Mouse (Mus musculus) stomach, embryonic 14.5 days (tissue): Measurements from ENCODE around the gene Gpx3. TPM values are rescaled to one million over a fixed set of nuclear protein-coding genes. Genes with fewer than 3 reads are reported as not detected.

Experiments used
- ATAC-seq: fragments of 200-750 bp; cut with Nextera tagmentation; 2 replicates; pipeline ENCODE4 v1.8.0; 2017; ENCODE audit warnings: low read depth, moderate TSS enrichment; ENCODE audit not compliant: insufficient number of reproducible peaks, insufficient read depth, low FRiP score
- H3K27ac ChIP-seq: fragments of 300-500 bp; sonication (generic); 2 replicates; pipeline ENCODE4 v1.5.1; 2014; ENCODE audit warnings: mild to moderate bottlenecking, low read length, moderate library complexity, mixed read lengths
- H3K27me3 ChIP-seq: fragments of 300-500 bp; sonication (generic); 2 replicates; pipeline ENCODE4 v1.6.1; 2014; ENCODE audit warnings: low read length, control low read depth, mixed read lengths; ENCODE audit not compliant: control insufficient read depth, insufficient read depth
- H3K36me3 ChIP-seq: fragments of 300-500 bp; sonication (generic); 2 replicates; pipeline ENCODE4 v1.6.1; 2014; ENCODE audit warnings: mild to moderate bottlenecking, control low read depth, low read length, moderate library complexity, mixed read lengths; ENCODE audit not compliant: control insufficient read depth, insufficient read depth
- H3K4me1 ChIP-seq: fragments of 300-500 bp; sonication (generic); 2 replicates; pipeline ENCODE4 v1.6.1; 2014; ENCODE audit warnings: low read length, control low read depth, mixed read lengths; ENCODE audit not compliant: control insufficient read depth, insufficient read depth
- H3K4me2 ChIP-seq: fragments of 300-500 bp; sonication (generic); replicated peaks from 2 replicates; pipeline ENCODE4 v1.6.1; 2014; ENCODE audit warnings: low read depth, low read length, control low read depth
- H3K4me3 ChIP-seq: fragments of 300-500 bp; sonication (generic); 2 replicates; pipeline ENCODE4 v1.5.1; 2014; ENCODE audit warnings: low read depth, low read length, control low read depth
- H3K9ac ChIP-seq: fragments of 300-500 bp; sonication (generic); replicated peaks from 2 replicates; pipeline ENCODE4 v1.6.1; 2014; ENCODE audit warnings: low read depth, mild to moderate bottlenecking, control low read depth, low read length, moderate library complexity, mixed read lengths
- H3K9me3 ChIP-seq: fragments of 300-500 bp; sonication (generic); 2 replicates; pipeline ENCODE4 v1.6.1; 2016; ENCODE audit warnings: low read depth, low read length, control low read depth; ENCODE audit not compliant: control insufficient read depth
- WGBS: fragments of 180-500 bp; shearing (Covaris S2); extraction: QIAGEN DNeasy Blood & Tissue Kit; methylation state at CpG from one replicate; pipeline ENCODE4 v1.1.7; 2014; 5-methylcytosine and 5-hydroxymethylcytosine counted together
- polyA plus RNA-seq: library from polyadenylated mRNA; unstranded; fragments of >200 nt; fragmentation: Nextera tagmentation; extraction: Ambion mirVana; gene quantifications from 2 replicates; pipeline ENCODE4 v1.2.1, GENCODE M21; 2014

The Gpx3 gene
- polyA plus RNA-seq, 1 experiment from 2014 or later = 202 TPM

- Histone ChIP-seq H3K36me3 (peaks cover 16% of the 10 kb centered on the region; the same call in 1 of the 2 replicates), H3K27ac (no peak overlapping the region), H3K9ac (no peak overlapping the region), H3K4me2 (no peak overlapping the region), H3K4me3 (no peak overlapping the region), H3K27me3 (no peaks in the 10 kb centered on the region), H3K4me1 (no peaks in the 10 kb centered on the region), H3K9me3 (no peaks in the 10 kb centered on the region)
- no peak for ATAC-seq
- 93% methylated on average over 5 of the region's 5 CpGs for WGBS
Measured at GRCm38 (mm10) chr11:54876031-54876430, 26.2 kb upstream of the Gpx3 start.

DNA sequence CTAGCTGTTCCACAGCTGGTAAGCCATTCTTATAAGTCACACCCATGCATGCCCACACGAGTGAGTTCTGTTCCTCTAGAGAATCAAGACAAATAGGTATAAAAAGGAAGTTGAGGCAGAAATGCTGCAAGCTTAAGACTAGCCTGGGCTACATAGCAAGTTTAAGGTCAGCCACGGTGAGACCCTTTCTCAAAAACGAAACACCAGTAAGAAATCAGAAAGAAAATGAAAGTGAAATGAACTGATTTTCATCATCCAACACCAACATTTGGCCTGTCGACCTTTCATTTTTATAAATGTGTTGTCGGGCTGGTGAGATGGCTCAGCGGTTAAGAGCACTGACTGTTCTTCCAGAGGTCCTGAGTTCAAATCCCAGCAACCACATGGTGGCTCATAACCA, 23.4 kb upstream of the Gpx3 start:
- no peaks in the 10 kb centered on the region for H3K9me3 ChIP-seq
- no peak overlapping the region for H3K27ac ChIP-seq
- H3K4me3 ChIP-seq = no peak overlapping the region
- no peaks in the 10 kb centered on the region for H3K4me1 ChIP-seq
- WGBS = 76% methylated on average over 6 of the region's 6 CpGs
- H3K9ac ChIP-seq = no peak overlapping the region
- H3K36me3 ChIP-seq = no peaks in the 10 kb centered on the region; the same call in 1 of the 2 replicates
- no peak overlapping the region for H3K4me2 ChIP-seq
- ATAC-seq = no peak
- no peaks in the 10 kb centered on the region for H3K27me3 ChIP-seq

GRCm38 (mm10) chr11:54879434-54879833, 22.8 kb upstream of the Gpx3 start:
- 23% methylated on average over 4 of the region's 4 CpGs for WGBS
- ATAC-seq = peak; percentile 33; the same call in 1 of the 2 replicates
- H3K4me2 ChIP-seq = no peak overlapping the region
- no peak overlapping the region for H3K9ac ChIP-seq
- H3K36me3 ChIP-seq = no peaks in the 10 kb centered on the region
- no peak overlapping the region for H3K27ac ChIP-seq
- no peaks in the 10 kb centered on the region for H3K9me3 ChIP-seq
- no peaks in the 10 kb centered on the region for H3K27me3 ChIP-seq
- no peak overlapping the region for H3K4me3 ChIP-seq
- H3K4me1 ChIP-seq = no peaks in the 10 kb centered on the region

GRCm38 (mm10) chr11:54879922-54880321, 22.3 kb upstream of the Gpx3 start:
- Histone ChIP-seq H3K27me3 (no peaks in the 10 kb centered on the region), H3K27ac (no peak overlapping the region), H3K36me3 (no peaks in the 10 kb centered on the region), H3K9ac (no peak overlapping the region), H3K4me3 (no peak overlapping the region), H3K4me2 (no peak overlapping the region), H3K4me1 (no peaks in the 10 kb centered on the region), H3K9me3 (no peaks in the 10 kb centered on the region)
- ATAC-seq = no peak
- WGBS = 55% methylated on average over 10 of the region's 10 CpGs

DNA sequence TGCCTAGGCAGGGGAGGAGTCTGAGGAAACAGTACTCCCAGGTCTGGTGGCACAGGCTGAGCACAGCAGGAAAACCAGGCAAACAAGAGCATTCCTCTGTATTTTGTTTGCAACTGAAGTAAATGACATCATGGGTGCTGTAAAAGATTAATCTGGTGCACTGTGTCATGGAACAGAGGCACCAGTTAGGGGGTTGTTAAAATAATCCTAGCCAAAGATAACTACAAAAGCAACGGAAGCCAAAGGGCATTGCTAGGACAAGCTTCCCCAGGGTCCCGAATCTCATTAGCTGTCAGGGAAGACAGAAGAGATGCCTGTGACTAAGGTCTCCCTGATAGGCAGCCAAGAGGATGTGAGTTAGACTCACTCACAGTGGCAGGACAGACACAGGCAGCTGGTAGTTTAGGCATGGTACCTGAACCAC, 21.2 kb upstream of the Gpx3 start:
- H3K9ac ChIP-seq = no peak overlapping the region

DNA sequence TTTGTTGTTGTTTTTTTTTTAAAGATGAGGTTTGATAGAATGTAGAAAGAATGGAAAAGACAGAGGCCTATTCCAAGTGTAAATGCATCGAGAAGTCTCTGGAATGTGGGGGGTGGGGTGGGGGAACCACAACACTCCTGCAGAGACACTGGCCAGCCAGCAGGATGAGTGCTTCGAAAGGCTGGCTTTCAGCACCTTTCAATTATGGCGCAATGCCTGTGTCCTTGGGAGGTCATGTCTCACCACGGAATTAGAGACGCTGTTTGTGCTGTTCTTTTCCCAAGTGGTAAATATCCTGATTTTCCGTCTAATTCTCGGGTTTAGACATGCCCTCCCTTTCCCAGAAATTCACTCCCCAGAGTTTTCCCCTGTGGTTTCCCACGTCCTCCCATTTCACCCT, 19.6 kb upstream of the Gpx3 start:
- Histone ChIP-seq H3K27ac (no peak overlapping the region), H3K36me3 (no peaks in the 10 kb centered on the region), H3K4me1 (no peaks in the 10 kb centered on the region), H3K4me3 (no peak overlapping the region), H3K4me2 (no peak overlapping the region), H3K9me3 (no peaks in the 10 kb centered on the region), H3K9ac (no peak overlapping the region), H3K27me3 (no peaks in the 10 kb centered on the region)
- 43% methylated on average over 8 of the region's 8 CpGs for WGBS
- no peak for ATAC-seq

More for the DNA sequence above, 21.2 kb upstream of the Gpx3 start:
- Histone ChIP-seq H3K9me3 (no peaks in the 10 kb centered on the region), H3K4me2 (no peak overlapping the region), H3K4me1 (no peaks in the 10 kb centered on the region), H3K36me3 (no peaks in the 10 kb centered on the region), H3K4me3 (no peak overlapping the region), H3K27me3 (no peaks in the 10 kb centered on the region), H3K27ac (no peak overlapping the region)
- 0 out of 2 replicates have a peak, but pooled peaks have one; percentile 37 for ATAC-seq
- WGBS = 8% methylated on average over 2 of the region's 2 CpGs

DNA sequence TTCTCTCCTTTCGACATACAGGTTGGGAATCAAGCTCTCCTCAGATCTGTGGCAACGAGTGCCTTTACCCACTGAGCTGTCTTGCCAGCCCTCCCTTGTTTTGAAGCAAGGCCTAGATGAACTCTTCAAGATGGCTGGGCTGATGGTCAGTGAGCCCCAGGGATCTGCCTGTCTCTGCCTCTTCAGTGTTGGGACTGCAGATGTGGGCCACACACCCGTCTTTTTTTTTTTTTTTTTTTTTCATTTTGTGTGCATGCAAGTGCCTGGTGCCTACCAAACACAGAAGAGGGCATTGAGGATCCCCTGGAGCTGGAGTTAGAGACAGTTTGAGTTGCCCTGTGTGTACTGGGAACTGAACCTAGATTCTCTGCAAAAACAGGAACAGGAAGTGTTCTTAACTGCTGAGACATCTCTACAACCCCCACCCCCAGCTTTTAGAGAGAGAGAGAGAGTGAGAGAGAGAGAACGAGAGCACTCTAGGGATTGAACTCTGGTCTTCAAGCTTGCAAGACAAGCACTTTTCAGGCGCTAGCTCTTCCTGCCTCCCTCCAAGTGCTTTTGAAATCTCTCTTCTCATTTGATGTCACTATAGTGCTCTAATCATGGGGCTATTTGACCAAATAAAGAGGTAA, 17.9 kb upstream of the Gpx3 start:
- no peaks in the 10 kb centered on the region for H3K36me3 ChIP-seq
- no peaks in the 10 kb centered on the region for H3K27me3 ChIP-seq
- H3K27ac ChIP-seq = peak overlapping the region; percentile 11; the same call in 1 of the 2 replicates
- WGBS = 76% methylated on average over 5 of the region's 5 CpGs
- no peak overlapping the region for H3K4me3 ChIP-seq
- H3K4me1 ChIP-seq = no peaks in the 10 kb centered on the region
- no peak overlapping the region for H3K4me2 ChIP-seq
- ATAC-seq = no peak
- no peak overlapping the region for H3K9ac ChIP-seq
- no peaks in the 10 kb centered on the region for H3K9me3 ChIP-seq

DNA sequence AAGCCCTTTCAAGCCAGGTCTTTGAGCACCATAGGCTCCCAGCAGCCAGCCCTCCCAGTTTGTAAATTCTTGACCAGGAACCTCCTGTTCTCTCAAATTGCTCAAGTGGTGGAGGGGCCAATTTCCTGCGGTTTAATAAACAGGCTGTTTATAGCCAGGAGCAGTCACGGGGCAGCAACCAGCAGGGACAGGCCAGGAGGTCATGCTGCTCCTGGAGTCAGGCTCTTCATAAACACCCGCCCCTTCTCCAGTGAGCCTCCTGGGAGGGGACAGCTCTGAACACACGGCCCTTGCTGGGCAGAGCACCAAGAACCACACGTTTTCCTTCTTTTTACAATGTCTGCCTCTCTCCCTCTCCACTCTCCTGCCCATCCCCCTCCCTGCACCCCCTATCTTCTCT, 17.3 kb upstream of the Gpx3 start:
- Histone ChIP-seq H3K27ac (peak overlapping the region; percentile 11; the same call in 1 of the 2 replicates), H3K4me1 (no peaks in the 10 kb centered on the region), H3K9me3 (no peaks in the 10 kb centered on the region), H3K4me3 (no peak overlapping the region), H3K4me2 (no peak overlapping the region), H3K36me3 (no peaks in the 10 kb centered on the region), H3K27me3 (no peaks in the 10 kb centered on the region), H3K9ac (no peak overlapping the region)
- no peak for ATAC-seq
- 15% methylated on average over 5 of the region's 5 CpGs for WGBS

DNA sequence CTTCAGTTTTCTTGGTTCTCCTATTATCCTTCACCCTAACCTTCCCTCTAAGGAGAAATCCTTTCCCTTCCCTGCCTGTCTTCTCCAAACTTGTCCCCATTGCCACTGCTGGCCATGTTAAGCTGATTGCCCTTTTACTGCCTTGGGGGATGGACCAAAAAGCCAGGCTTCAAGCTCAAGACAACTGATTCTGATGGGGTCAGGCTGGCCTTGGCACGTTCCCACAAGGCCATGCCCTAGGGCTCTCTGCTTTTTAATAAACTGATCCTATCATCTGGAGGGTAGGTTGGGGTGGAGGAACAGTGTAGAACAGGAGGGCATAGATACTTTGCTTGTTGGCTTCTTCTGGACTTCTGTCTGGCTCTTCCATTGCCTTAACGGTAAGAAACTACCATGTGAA, 16.8 kb upstream of the Gpx3 start:
- H3K9ac ChIP-seq = no peak overlapping the region
- no peak overlapping the region for H3K27ac ChIP-seq
- H3K4me2 ChIP-seq = no peak overlapping the region
- H3K9me3 ChIP-seq = no peaks in the 10 kb centered on the region
- no peak overlapping the region for H3K4me3 ChIP-seq
- no peak for ATAC-seq
- WGBS = 87% methylated on average over 2 of the region's 2 CpGs
- H3K4me1 ChIP-seq = no peaks in the 10 kb centered on the region
- H3K27me3 ChIP-seq = no peaks in the 10 kb centered on the region
- no peaks in the 10 kb centered on the region for H3K36me3 ChIP-seq
